Mouse (Mus musculus) heart, embryonic 16.5 days (tissue): ENCODE results near the gene Efnb2. TPM values are rescaled to one million over a fixed set of nuclear protein-coding genes. Genes with fewer than 3 reads are reported as not detected.

Experiments used
- ATAC-seq: fragments of 200-750 bp; cut with Nextera tagmentation; replicated peaks from 2 replicates; pipeline ENCODE4 v1.8.0; 2017; ENCODE audit warnings: moderate number of reproducible peaks; ENCODE audit not compliant: insufficient read depth, low FRiP score; ENCODE audit errors: extremely low read depth
- H3K27ac ChIP-seq: fragments of 300-500 bp; sonication (generic); 2 replicates; pipeline ENCODE4 v1.5.1; 2014; ENCODE audit warnings: mild to moderate bottlenecking, low read length, control low read depth, moderate library complexity
- H3K27me3 ChIP-seq: fragments of 300-500 bp; sonication (generic); 2 replicates; pipeline ENCODE4 v1.6.1; 2014; ENCODE audit warnings: low read length, mixed read lengths; ENCODE audit not compliant: control insufficient read depth, insufficient read depth
- H3K36me3 ChIP-seq: fragments of 300-500 bp; sonication (generic); 2 replicates; pipeline ENCODE4 v1.6.1; 2014; ENCODE audit not compliant: control insufficient read depth, insufficient read depth
- H3K4me1 ChIP-seq: fragments of 300-500 bp; sonication (generic); 2 replicates; pipeline ENCODE4 v1.6.1; 2014; ENCODE audit warnings: low read length, mixed read lengths; ENCODE audit not compliant: control insufficient read depth, insufficient read depth
- H3K4me2 ChIP-seq: fragments of 300-500 bp; sonication (generic); 2 replicates; pipeline ENCODE4 v1.6.1; 2014; ENCODE audit warnings: low read depth, mild to moderate bottlenecking, control low read depth, low read length
- H3K4me3 ChIP-seq: fragments of 300-500 bp; sonication (generic); 2 replicates; pipeline ENCODE4 v1.5.1; 2014; ENCODE audit warnings: mild to moderate bottlenecking, control low read depth, low read length
- H3K9ac ChIP-seq: fragments of 300-500 bp; sonication (generic); 2 replicates; pipeline ENCODE4 v1.6.1; 2014; ENCODE audit warnings: low read length, control low read depth
- H3K9me3 ChIP-seq: fragments of 300-500 bp; sonication (generic); replicated peaks from 2 replicates; pipeline ENCODE4 v1.6.1; 2016; ENCODE audit warnings: low read length; ENCODE audit not compliant: control insufficient read depth
- WGBS: fragments of 180-500 bp; shearing (Covaris S2); extraction: QIAGEN DNeasy Blood & Tissue Kit; methylation state at CpG from one replicate; pipeline ENCODE4 v1.1.7; 2014; 5-methylcytosine and 5-hydroxymethylcytosine counted together
- polyA plus RNA-seq: library from polyadenylated mRNA; unstranded; fragments of >200 nt; fragmentation: Nextera tagmentation; extraction: Ambion mirVana; gene quantifications from 2 replicates; pipeline ENCODE4 v1.2.1, GENCODE M21; 2015

Gene Efnb2
- polyA plus RNA-seq, 1 experiment from 2014 or later = 8.4 TPM

DNA sequence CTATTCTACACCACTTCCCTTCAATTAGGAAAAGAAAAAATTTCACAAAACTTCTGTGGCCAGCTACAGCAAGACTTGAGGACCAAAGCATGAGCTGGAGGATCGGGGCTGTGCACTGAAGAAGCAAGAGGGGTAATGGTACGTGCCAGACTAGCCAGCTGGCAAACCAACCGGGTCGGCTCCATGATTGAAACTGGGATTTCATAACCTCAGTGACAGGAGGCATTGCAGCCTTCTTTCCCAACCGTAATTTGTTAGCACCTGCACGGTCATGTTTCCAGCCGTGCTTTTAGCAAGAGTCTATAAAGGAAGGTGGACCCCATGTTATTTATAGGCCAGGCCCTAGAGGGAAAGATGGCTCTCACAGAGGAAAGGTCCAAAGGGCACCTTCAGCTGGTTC lies 12.4 kb downstream of the Efnb2 start:
- Histone ChIP-seq H3K4me2 (no peak overlapping the region), H3K4me3 (no peak overlapping the region), H3K36me3 (no peaks in the 10 kb centered on the region), H3K27ac (no peak overlapping the region), H3K27me3 (no peaks in the 10 kb centered on the region), H3K9me3 (no peaks in the 10 kb centered on the region), H3K9ac (no peak overlapping the region), H3K4me1 (peaks cover 26% of the 10 kb centered on the region)
- 65% methylated on average over 7 of the region's 7 CpGs for WGBS
- ATAC-seq = no peak

DNA sequence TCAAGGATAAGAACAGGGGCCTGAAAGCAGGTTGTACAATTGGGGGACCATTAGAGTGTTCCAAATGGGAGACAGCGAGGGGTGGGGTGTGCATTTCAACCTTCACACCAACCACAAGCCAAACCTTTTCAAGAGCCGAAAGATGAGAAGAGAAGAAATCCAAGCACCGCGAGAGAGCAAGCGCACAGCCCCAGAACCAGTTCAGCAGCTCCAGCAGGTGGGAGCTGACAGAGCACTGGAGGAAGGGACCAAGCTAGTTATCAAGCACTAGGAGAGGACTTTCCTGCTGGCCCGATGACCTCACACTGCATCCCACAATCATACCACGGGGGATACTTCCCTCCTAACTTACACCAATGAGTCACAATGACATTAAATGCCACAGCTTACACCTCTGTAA lies 13.2 kb downstream of the Efnb2 start:
- Histone ChIP-seq H3K27me3 (no peaks in the 10 kb centered on the region), H3K4me2 (no peak overlapping the region), H3K36me3 (no peaks in the 10 kb centered on the region), H3K9ac (no peak overlapping the region), H3K4me3 (no peak overlapping the region), H3K9me3 (no peaks in the 10 kb centered on the region), H3K4me1 (peaks cover 25% of the 10 kb centered on the region), H3K27ac (0 out of 2 replicates have a peak overlapping the region, but pooled peaks have one; percentile 32)
- ATAC-seq = no peak
- WGBS = 68% methylated on average over 7 of the region's 7 CpGs

DNA sequence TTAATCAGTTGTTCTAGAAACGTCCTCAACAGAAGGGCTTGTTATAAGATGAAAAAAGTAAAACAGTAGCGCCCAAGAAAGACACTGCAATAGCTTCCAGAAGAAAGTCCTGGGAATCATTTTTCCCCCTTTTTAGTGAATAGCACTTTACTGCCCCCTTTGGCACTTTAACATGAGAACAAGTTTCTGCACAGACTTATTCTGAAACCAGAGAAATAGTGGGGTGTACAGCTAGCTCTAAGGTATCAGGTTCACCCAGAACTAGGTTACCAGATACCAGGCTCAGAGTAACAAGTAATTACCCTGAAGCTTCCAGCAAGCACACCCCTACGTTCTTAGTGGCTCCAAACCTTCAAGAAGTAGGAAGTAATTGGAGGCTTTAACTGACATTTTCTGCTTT lies 13.7 kb downstream of the Efnb2 start:
- Histone ChIP-seq H3K9ac (no peak overlapping the region), H3K4me3 (no peak overlapping the region), H3K4me2 (no peak overlapping the region), H3K36me3 (no peaks in the 10 kb centered on the region), H3K9me3 (no peaks in the 10 kb centered on the region), H3K4me1 (peaks cover 25% of the 10 kb centered on the region), H3K27ac (peak overlapping the region; percentile 32; the same call in 1 of the 2 replicates), H3K27me3 (no peaks in the 10 kb centered on the region)
- 67% methylated on average over 3 of the region's 3 CpGs for WGBS
- no peak for ATAC-seq

DNA sequence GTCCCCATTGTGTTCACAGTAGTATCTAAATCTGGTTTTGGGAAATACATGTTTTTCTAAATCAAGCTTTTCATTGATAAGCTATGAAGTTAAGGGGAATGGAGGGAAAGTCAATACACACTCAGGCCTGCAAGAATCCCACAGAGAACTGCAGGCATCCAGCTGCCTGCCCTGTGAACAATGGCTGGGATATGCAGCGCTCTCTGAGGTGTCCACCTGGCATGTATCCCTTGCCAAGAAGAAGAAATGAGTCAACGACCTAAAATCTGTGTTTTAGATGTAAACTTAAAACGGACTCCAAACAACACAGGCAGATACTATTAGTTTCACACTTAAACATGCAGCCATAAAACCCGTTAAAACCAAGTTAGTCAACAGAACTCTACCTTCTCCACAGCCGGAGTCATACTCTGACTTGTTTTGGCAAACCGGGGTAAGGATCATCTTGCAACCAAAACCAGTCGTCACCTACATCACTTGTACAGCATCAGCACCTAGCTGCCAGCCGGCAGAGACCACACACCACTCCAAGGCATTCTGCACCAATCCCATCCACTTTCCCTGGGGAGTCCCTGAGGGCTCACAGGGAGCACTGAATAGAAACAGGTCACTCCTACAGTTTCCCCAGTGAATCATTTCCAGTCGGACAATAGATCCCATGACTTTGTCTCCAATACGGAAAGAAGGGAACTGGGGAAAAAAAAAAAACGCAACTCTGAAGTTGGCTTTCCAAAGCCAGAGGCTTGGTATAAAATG lies 16.7 kb downstream of the Efnb2 start:
- Histone ChIP-seq H3K4me2 (no peak overlapping the region), H3K36me3 (no peaks in the 10 kb centered on the region), H3K4me3 (no peak overlapping the region), H3K27me3 (no peaks in the 10 kb centered on the region), H3K9me3 (no peaks in the 10 kb centered on the region), H3K4me1 (peaks cover 11% of the 10 kb centered on the region), H3K9ac (no peak overlapping the region), H3K27ac (no peak overlapping the region)
- ATAC-seq = no peak
- WGBS = 71% methylated on average over 11 of the region's 11 CpGs

DNA sequence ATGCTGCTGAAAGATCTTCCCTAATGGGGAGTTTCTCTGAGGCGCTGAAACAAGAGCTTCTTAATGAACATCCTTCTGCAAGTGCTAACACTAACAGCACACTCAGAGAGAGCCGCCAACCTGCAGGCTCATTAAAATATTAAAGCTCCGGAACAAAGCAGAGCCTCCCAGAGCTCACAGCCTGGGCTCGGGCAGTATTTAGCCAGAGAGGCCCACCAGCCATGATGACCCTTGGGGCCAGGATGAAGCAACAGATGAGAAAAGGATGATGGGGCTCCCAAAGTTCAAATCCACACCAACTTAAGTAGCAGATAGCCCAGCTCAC lies 20.8 kb downstream of the Efnb2 start:
- H3K9me3 ChIP-seq = no peaks in the 10 kb centered on the region
- no peak for ATAC-seq
- H3K27ac ChIP-seq = no peak overlapping the region
- 51% methylated on average over 4 of the region's 4 CpGs for WGBS
- H3K4me3 ChIP-seq = no peak overlapping the region
- no peak overlapping the region for H3K4me2 ChIP-seq
- H3K27me3 ChIP-seq = no peaks in the 10 kb centered on the region
- H3K36me3 ChIP-seq = no peaks in the 10 kb centered on the region
- H3K4me1 ChIP-seq = peaks cover 4% of the 10 kb centered on the region; the same call in 1 of the 2 replicates
- H3K9ac ChIP-seq = no peak overlapping the region

DNA sequence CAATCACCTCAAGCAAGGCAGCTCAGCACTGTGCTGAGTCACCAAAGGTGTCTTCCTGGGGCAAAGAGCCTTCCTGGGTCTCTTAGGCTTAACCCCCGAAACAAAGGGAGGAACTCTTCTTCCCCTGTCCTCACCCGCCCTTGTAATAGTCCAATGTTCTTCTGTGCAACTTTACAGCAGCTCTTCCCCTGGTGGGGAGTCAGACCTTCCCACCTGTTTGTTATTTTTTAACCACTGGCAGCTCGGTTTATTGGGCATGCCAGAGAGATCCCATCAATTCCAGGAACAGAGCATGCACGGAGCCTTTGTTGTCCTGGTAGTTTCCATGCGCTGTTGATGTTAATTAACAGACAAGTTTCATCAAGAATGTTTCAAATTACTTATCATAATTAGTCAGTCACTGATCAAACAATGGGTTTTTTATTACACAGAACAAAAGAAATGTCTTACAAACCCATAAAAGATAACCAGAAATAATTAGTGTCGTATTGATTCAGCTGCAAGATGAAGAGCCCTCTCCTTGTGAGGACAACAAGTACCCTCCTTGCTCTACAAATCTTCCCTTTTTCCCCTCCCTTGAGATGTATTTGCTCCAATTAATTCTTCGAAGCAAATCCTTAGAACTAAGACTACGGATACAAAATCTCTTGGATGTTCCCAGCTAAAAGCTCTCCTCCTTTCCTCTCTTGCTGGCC lies 21.3 kb downstream of the Efnb2 start:
- 66% methylated on average over 8 of the region's 8 CpGs for WGBS
- no peak overlapping the region for H3K4me2 ChIP-seq
- no peak overlapping the region for H3K27ac ChIP-seq
- H3K9ac ChIP-seq = no peak overlapping the region
- no peak for ATAC-seq
- no peak overlapping the region for H3K4me3 ChIP-seq
- H3K4me1 ChIP-seq = peaks cover 4% of the 10 kb centered on the region; the same call in 1 of the 2 replicates
- no peaks in the 10 kb centered on the region for H3K27me3 ChIP-seq
- no peaks in the 10 kb centered on the region for H3K9me3 ChIP-seq
- no peaks in the 10 kb centered on the region for H3K36me3 ChIP-seq

DNA sequence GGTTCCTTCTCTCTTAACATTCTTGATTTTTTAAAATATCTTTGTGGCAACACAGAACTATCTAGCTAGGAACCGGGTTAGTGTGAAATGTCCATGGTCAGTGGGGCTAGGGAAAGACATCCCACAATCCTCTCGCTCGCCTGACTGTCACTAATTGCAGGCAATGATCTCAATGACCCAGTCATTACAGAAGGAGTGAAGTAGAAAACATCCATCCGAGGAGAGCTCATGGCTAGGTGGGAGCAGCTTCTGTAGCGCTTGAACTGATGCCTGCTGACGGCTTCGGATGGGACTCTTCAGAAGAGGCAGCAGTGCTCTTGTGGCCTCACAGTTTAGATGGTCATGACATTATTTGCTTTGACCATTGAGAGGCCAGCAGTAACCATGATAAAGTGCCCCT lies 29.6 kb downstream of the Efnb2 start:
- Histone ChIP-seq H3K4me3 (no peak overlapping the region), H3K36me3 (no peaks in the 10 kb centered on the region), H3K27me3 (no peaks in the 10 kb centered on the region), H3K9ac (no peak overlapping the region), H3K4me1 (peaks cover 5% of the 10 kb centered on the region), H3K27ac (no peak overlapping the region; the same call in 1 of the 2 replicates), H3K9me3 (no peaks in the 10 kb centered on the region), H3K4me2 (no peak overlapping the region)
- no peak for ATAC-seq
- 69% methylated on average over 7 of the region's 7 CpGs for WGBS

DNA sequence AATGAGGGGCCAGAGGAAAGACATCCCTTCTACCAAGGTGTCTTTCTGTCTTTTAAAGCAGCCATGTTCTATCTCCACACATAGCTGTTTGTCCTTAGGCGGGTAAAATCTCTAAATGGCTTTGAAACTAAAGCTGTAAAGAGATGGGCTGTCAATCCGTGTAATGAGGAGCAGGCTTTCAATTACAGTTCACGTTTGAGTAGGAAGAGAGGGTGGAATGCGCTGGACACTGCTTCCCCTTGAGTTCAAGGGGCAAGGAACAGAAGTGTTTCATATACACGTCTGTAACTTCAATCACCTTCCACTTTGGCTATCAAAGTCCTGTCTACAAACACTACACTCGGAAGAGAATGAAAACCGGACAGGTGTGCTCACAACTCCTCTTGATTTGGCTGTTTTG lies 37.0 kb downstream of the Efnb2 start:
- peaks cover 8% of the 10 kb centered on the region for H3K36me3 ChIP-seq
- no peak overlapping the region for H3K4me2 ChIP-seq
- ATAC-seq = no peak
- 40% methylated on average over 7 of the region's 7 CpGs for WGBS
- no peaks in the 10 kb centered on the region for H3K9me3 ChIP-seq
- no peak overlapping the region for H3K4me3 ChIP-seq
- peak overlapping the region; percentile 49 for H3K27ac ChIP-seq
- H3K27me3 ChIP-seq = no peaks in the 10 kb centered on the region
- peaks cover 6% of the 10 kb centered on the region for H3K4me1 ChIP-seq
- no peak overlapping the region for H3K9ac ChIP-seq

DNA sequence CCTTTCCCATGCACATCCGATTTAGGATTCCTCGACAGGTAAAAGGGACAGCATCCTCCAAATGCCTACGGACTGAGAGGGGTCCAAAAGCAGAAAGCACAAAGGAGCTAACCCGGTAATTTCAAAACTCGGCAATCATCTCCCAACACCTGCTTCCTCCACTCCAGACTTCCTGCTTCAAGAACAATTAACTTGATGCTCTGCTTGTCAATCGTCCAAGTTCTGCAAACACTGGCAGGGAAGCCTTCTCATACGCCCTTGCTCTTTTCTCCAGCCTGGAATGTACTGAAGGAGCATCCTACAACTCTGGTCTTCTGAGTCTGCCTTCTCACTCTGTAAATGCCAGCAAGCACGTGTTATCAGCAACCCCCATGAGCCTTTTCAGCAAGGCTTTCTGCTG lies 37.6 kb downstream of the Efnb2 start:
- Histone ChIP-seq H3K27me3 (no peaks in the 10 kb centered on the region), H3K4me2 (no peak overlapping the region), H3K9ac (no peak overlapping the region), H3K9me3 (no peaks in the 10 kb centered on the region), H3K4me1 (peaks cover 6% of the 10 kb centered on the region), H3K27ac (peak overlapping the region; percentile 49), H3K36me3 (peaks cover 8% of the 10 kb centered on the region), H3K4me3 (no peak overlapping the region)
- 40% methylated on average over 8 of the region's 8 CpGs for WGBS
- peak; percentile 31 for ATAC-seq
